Mouse (Mus musculus) Patski (cell line): Measurements from ENCODE around the gene 4933402J07Rik. TPM values are rescaled to one million over a fixed set of nuclear protein-coding genes. Genes with fewer than 3 reads are reported as not detected.

Source experiments
- ATAC-seq: fragments of 100-300 bp; one replicate; pipeline ENCODE4 v1.8.0; 2021
- CTCF ChIA-PET: fragments of 350-600 bp; sonication (Branson Sonifier 250); formaldehyde crosslinking; loops from one replicate; lab custom pipeline; 2022; ENCODE audit warnings: inconsistent platforms; lab: Charles Lee
- POLR2A ChIA-PET: fragments of 350-600 bp; sonication (Branson Sonifier 250); formaldehyde crosslinking; loops from one replicate; lab custom pipeline; 2022; ENCODE audit warnings: antibody characterized with exemption, inconsistent platforms; lab: Charles Lee
- DNase-seq: peaks from one replicate; pipeline ENCODE4 v3.0.0-alpha.2; 2011; ENCODE audit warnings: low read depth, low spot score
- H3K27me3 ChIP-seq: fragments of 371-371 bp; one replicate; pipeline ENCODE4 v1.5.1; 2021
- CTCF ChIP-seq: fragments of 100-300 bp; IDR thresholded peaks from one replicate; pipeline ENCODE4 v1.5.1; 2021
- in situ Hi-C: fragments of 300-500 bp; cut with MboI; formaldehyde crosslinking; loops from 3 replicates; pipeline ENCODE4 v1.11.1; 2018; ENCODE audit warnings: low pct_unique_long_range_greater_than_20kb, mixed read lengths
- polyA plus RNA-seq: library from polyadenylated mRNA; unstranded; gene quantifications from one replicate; pipeline ENCODE4 v1.2.3, GENCODE M21; 2021

4933402J07Rik gene
- polyA plus RNA-seq, 1 experiment from 2014 or later: not detected

- in situ Hi-C loops: no loop called here
- no peak for DNase-seq
- ATAC-seq: no peak
- TF ChIP-seq CTCF: no peak
- ChIA-PET POLR2A (no interaction called here), CTCF (no interaction called here)
- peaks cover 24% of the 10 kb centered on the region for H3K27me3 ChIP-seq
These were observed 56.6 kb downstream of the 4933402J07Rik start for GRCm38 (mm10) chr8:87620225-87620624.

- ChIA-PET POLR2A (no interaction called here), CTCF (no interaction called here)
- no peak for DNase-seq
- in situ Hi-C loops: no loop called here
- H3K27me3 ChIP-seq: peaks cover 18% of the 10 kb centered on the region
- ATAC-seq: no peak
- no peak for TF ChIP-seq CTCF
These were observed 57.5 kb downstream of the 4933402J07Rik start for GRCm38 (mm10) chr8:87621181-87621580.

GRCm38 (mm10) chr8:87629656-87630055 is 66.0 kb downstream of the 4933402J07Rik start:
- ATAC-seq: no peak
- POLR2A ChIA-PET: interaction anchor here (0.6 kb wide), 1 partner anchor 874 kb away, joined by 3 read pairs; no protein-coding TSS in a partner anchor
- no peak for DNase-seq
- CTCF ChIA-PET: no interaction called here
- in situ Hi-C loops: no loop called here
- no peak for TF ChIP-seq CTCF
- peaks cover 29% of the 10 kb centered on the region for H3K27me3 ChIP-seq

GRCm38 (mm10) chr8:87631776-87632175 is 68.1 kb downstream of the 4933402J07Rik start:
- no peak for ATAC-seq
- no peak for TF ChIP-seq CTCF
- no peak for DNase-seq
- in situ Hi-C loops: no loop called here
- ChIA-PET POLR2A (no interaction called here), CTCF (no interaction called here)
- peaks cover 36% of the 10 kb centered on the region for H3K27me3 ChIP-seq

- no peak for TF ChIP-seq CTCF
- ChIA-PET POLR2A (no interaction called here), CTCF (no interaction called here)
- ATAC-seq: no peak
- DNase-seq: no peak
- in situ Hi-C loops: no loop called here
- H3K27me3 ChIP-seq: peaks cover 33% of the 10 kb centered on the region
These were observed 72.6 kb downstream of the 4933402J07Rik start for GRCm38 (mm10) chr8:87636226-87636742.

Other genes with a start within 250 kb of the 4933402J07Rik start
- 0.04 TPM for gene Cbln1, start 91.2 kb upstream of the 4933402J07Rik start, polyA plus RNA-seq